Mouse (Mus musculus) heart, postnatal 10 days (tissue): ENCODE measurements at regions not wholly inside any gene's neighbourhood (a gene's known extent, or its start where the extent isn't known, plus 50 kb on each side); places are given as distances from the start of the nearest gene placed in this dataset.

Source experiments
- DNase-seq, 2 experiments: peaks; one replicate each; pipeline ENCODE4 v3.0.0; 2021
- intact Hi-C: fragments of 180-260 bp; cut with DNase I; formaldehyde crosslinking; loops from one replicate; pipeline ENCODE4 v1.15.1; 2025

DNA sequence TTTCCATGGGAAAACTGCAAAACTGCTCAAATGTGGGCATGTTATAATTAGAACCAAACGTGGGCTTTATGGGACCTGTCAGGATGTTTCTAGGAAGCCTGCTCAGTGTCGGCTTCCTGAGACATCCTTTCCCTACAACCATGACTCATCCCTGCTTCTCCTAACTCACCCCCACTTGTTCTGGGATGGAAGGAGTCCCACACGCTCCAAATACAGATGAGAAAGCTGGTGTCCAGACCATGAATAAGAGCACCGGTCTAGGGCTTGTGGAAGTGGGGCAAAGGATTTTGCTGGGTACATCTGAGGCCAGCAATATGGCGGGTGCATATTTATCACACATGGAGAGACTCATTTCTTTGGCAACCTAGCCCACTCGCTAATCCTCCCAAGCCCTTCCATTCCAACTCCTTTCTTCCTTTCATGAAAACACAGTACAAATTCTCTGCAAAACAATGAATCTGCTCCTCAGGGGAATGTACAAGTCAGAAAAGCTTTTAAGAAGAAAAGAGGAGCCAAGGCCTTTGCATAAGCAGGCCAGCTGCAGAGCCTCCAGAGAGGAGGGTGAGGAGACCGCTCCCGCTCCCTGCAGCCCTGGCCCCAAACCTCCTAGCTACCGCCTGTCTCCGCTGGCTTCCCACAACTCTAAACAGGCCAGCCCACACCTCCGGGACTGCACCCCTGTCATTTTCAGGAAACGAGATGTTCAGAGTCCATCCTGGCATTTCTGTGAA, 103.1 kb upstream of the Spred1 start:
- intact Hi-C loops = loop anchor here (2.0 kb wide), 4 partner anchors 37 to 163 kb away; partner anchors contain the start of gene Spred1
- peak; percentile 71 to 73 for DNase-seq

- peak; percentile 86 to 88 for DNase-seq
- intact Hi-C loops = loop anchor here (2.0 kb wide), 4 partner anchors 38 to 162 kb away; partner anchors contain the start of gene Spred1
Measured at GRCm38 (mm10) chr2:117018917-117019538, 102.1 kb upstream of the Spred1 start.

GRCm38 (mm10) chr2:117019552-117019951, 101.6 kb upstream of the Spred1 start:
- peak in 1 of 2 experiments; percentile 15 for DNase-seq
- intact Hi-C loops = loop anchor here (2.0 kb wide), 4 partner anchors 39 to 161 kb away; partner anchors contain the start of gene Spred1

GRCm38 (mm10) chr2:117021787-117022186, 99.4 kb upstream of the Spred1 start:
- intact Hi-C loops = no loop called here
- no peak for DNase-seq

DNA sequence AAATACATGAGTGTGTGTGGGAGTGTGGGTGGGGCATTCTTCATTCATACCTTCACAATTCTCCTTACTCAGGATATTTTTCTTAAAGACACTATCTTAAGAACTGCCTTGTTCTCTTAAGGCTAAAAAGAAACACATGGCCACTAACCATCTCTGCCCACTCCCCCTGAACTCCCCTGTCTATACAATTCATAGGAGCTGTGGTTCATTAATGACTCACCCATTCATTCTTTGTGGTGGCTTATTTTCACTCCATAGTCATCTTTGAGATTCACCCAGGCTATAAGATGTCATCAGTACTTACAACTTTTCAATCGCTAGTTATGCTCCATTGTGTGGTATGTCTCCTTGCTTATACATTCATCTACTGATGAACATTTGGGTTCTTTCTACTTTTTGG, 97.7 kb upstream of the Spred1 start:
- intact Hi-C loops = no loop called here
- DNase-seq = no peak

DNA sequence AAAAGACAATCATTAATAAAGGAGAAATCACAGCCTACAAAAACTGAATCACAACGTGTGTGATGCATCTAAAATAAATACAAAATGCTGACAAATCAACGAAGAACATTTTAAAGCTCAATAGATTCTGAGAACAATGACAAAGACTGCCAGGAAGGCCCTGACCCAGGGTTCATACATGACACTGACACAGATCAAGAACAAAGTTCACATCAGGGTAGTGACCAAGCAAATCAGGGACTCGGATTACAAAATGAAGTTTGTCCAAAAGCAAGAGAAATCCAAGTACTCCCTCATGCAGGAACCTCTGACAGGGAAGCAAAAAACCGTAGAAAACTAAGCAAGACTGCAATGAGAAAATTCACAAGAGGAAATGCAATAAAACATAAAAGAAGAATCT, 94.1 kb upstream of the Spred1 start:
- DNase-seq = no peak

GRCm38 (mm10) chr2:117028771-117029170, 92.4 kb upstream of the Spred1 start:
- no peak for DNase-seq
- intact Hi-C loops = loop anchor here (5.0 kb wide), 1 partner anchor 59 kb away; no protein-coding TSS in a partner anchor

More for the DNA sequence above, 94.1 kb upstream of the Spred1 start:
- intact Hi-C loops = loop anchor here (5.0 kb wide), 1 partner anchor 60 kb away; no protein-coding TSS in a partner anchor

DNA sequence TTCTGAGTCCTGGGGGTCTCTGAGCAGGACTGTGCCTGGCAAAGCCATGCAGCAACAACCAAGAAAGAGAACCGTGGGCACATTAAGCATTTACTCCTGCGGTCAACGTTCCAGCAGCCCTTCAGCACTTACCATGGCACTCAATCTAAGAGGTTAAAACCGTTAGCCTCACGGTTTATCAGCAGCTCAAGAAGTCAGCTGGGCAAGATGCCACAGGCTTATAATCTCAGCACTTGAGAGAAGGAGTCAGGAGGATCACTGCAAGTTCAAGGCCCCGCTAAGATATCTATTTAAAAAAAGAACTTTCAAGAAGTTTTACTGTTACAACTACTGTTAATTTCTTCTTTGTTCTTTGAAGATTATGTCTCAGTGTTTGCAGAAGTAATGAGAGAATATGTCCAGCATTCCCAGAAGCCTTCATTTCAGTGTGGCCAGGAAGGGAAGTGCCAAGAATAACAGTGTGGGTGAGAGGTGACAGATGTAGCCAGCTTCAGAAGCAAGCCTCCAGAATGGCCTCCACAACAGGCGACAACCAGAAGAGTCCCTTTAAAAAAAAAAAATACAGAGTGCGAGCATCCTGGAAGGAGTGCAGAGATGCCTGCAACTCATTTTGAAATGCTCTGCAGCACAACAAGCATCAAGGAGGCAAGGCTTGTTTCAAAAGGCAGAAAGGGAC, 84.8 kb upstream of the Spred1 start:
- intact Hi-C loops = no loop called here
- peak; percentile 40 to 48 for DNase-seq

- no peak for DNase-seq
- intact Hi-C loops = no loop called here
Measured at GRCm38 (mm10) chr2:117040211-117040610, 81.0 kb upstream of the Spred1 start.

DNA sequence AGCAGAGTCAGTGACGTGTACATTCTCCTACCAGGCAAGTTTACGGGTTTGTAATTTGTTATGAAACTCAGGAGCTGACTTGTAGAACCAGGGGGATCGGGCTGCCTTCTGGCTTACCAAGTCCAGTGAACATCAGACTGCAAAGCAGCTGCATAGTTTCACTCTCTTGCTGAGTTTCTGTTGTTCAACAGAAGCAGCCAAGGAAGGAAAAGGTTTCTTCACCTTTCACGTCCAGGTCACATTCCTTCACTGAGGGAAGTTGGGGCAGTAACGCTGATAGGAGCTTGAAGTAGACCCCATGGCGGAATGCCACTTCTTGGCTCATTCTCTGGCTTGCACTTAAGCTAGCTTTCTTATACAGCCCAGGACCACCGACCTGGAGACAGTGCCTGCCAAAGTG, 77.3 kb upstream of the Spred1 start:
- no peak for DNase-seq
- intact Hi-C loops = no loop called here

DNA sequence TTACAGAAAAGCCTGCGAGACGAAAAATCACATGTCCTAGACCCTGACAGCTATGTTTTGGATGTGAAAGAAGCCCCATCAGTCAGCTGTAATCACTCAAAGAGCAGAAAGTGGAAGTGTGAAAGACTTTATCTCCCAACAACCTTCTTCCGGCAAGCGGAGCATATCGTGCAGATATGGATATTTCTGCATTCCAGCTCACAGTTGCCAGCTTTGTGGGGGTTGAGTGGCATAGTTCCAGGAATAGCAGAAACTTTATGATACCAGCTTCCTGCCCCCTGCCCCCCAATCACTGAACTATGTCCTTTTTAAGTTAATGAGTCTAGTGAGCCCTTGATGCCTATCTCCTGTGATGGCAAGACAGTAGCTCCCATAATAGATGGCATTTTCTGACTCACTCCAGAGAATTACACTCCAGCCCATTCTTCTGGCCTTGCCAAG, 72.9 kb upstream of the Spred1 start:
- intact Hi-C loops = no loop called here
- DNase-seq = no peak

- intact Hi-C loops = no loop called here
- no peak for DNase-seq
Measured at GRCm38 (mm10) chr2:117050061-117050460, 71.1 kb upstream of the Spred1 start.

DNA sequence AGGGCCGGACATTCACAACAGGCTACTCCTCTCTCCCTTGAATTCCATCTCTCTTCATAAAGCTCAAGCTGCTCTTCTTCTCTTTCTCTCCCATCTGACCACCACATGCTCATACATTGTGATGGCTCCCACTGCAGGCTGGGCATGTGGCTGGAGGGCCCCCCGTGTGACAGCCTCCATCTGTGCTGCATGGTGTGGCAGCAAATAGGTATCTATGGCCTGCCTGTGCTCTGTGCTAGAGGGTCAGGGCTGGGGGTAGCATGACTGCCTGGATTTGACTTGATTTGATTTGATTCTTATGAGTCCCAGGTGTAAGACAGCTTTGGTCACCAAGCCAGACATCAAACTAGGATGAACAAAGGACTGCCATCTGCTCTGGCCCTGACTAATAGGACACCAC, 57.0 kb upstream of the Spred1 start:
- intact Hi-C loops = no loop called here
- no peak for DNase-seq

- DNase-seq = no peak
- intact Hi-C loops = no loop called here
Measured at GRCm38 (mm10) chr2:117070348-117070747, 50.8 kb upstream of the Spred1 start.

GRCm38 (mm10) chr2:117071098-117071497, 50.1 kb upstream of the Spred1 start:
- intact Hi-C loops = no loop called here
- no peak for DNase-seq
